Mouse (Mus musculus) left cerebral cortex, postnatal 25 days (tissue): ENCODE measurements at regions not wholly inside any gene's neighbourhood (a gene's known extent, or its start where the extent isn't known, plus 50 kb on each side); places are given as distances from the start of the nearest gene placed in this dataset.
A peak's percentile ranks its signal among the peaks of the same experiment; 100 is the strongest.

ENCODE experiments used
- DNase-seq, 2 experiments: peaks; one replicate each; pipeline ENCODE4 v3.0.0; 2022; ENCODE audit warnings: low spot score in 2 of 2, mixed read lengths in 1 of 2
- intact Hi-C: fragments of 180-260 bp; cut with DNase I; formaldehyde crosslinking; loops from one replicate; pipeline ENCODE4 v1.15.1; 2025

GRCm38 (mm10) chr8:113140021-113140420, 495.4 kb upstream of the Mon1b start:
- intact Hi-C loops = no loop called here
- no peak for DNase-seq

- DNase-seq = no peak
- intact Hi-C loops = no loop called here
Observed at GRCm38 (mm10) chr8:113141131-113141530, 494.3 kb upstream of the Mon1b start.

GRCm38 (mm10) chr8:113176591-113176990, 458.8 kb upstream of the Mon1b start:
- DNase-seq = no peak
- intact Hi-C loops = no loop called here

GRCm38 (mm10) chr8:113183186-113183585, 452.2 kb upstream of the Mon1b start:
- intact Hi-C loops = no loop called here
- peak in 1 of 2 experiments; percentile 4 for DNase-seq

- DNase-seq = peak in 1 of 2 experiments; percentile 30
- intact Hi-C loops = no loop called here
Observed at GRCm38 (mm10) chr8:113190537-113190936, 444.9 kb upstream of the Mon1b start.

GRCm38 (mm10) chr8:113191537-113191936, 443.9 kb upstream of the Mon1b start:
- intact Hi-C loops = no loop called here
- peak in 1 of 2 experiments; percentile 57 for DNase-seq
